Comparison of ENCODE assay signal across 24 mouse cellular contexts in the genomic region with DNA sequence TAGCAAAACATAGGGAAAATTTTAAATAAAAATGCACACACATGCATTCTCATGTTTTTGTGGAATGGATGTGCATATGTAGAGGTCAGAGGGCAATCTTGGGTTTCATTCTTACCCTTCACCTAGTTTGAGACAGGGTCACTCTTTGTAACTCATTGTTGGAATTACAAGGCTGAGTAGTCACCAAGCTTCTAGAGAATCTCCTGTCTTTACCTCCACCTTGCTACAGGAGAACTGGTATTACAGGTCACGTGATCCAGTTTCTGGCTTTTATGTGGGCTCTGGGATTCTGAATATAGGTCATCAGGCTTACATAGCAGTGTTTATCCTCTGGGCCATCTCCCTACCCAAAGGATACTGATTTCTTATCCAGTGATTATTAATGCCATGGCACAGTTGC. TPM values are rescaled to one million over a fixed set of nuclear protein-coding genes. Genes with fewer than 3 reads are reported as not detected.
"Had no signal": no experiment of that assay in that cellular context is flagged by ENCODE, and none has a peak within 500 bp of the region (broad histone marks: within the 10 kb centered on the region; RNA-seq: fewer than 3 reads in every experiment).

No protein-coding gene starts in this region.

- H3K9me3 ChIP-seq: midbrain, embryonic 10.5 days; midbrain, embryonic 12.5 days; neural tube, embryonic 13.5 days; neural tube, embryonic 15.5 days had no signal

- H3K27ac ChIP-seq: midbrain, embryonic 10.5 days; midbrain, embryonic 12.5 days; neural tube, embryonic 13.5 days; neural tube, embryonic 15.5 days had no signal

- DNase-seq: lung, embryonic 14.5 days; lung, postnatal 10 days; lung, postnatal 4 days; midbrain, embryonic 14.5 days; retina, postnatal 1 day; right cerebral cortex, adult 18-20 months; right cerebral cortex, postnatal 25 days; right cerebral cortex, postnatal 4 days; spleen, adult 18-20 months; thymus, adult 18-20 months; thymus, postnatal 14 days; thymus, postnatal 36 days had no signal

- H3K4me2 ChIP-seq: lung, embryonic 14.5 days; midbrain, embryonic 12.5 days; neural tube, embryonic 13.5 days; neural tube, embryonic 15.5 days had no signal

- H3K36me3 ChIP-seq: midbrain, embryonic 10.5 days; midbrain, embryonic 12.5 days; neural tube, embryonic 13.5 days; neural tube, embryonic 15.5 days had no signal

- ATAC-seq: midbrain, embryonic 16.5 days had no signal

- H3K9ac ChIP-seq: lung, embryonic 14.5 days; midbrain, embryonic 12.5 days; neural tube, embryonic 13.5 days; neural tube, embryonic 15.5 days had no signal

- H3K27me3 ChIP-seq: midbrain, embryonic 12.5 days; neural tube, embryonic 13.5 days; neural tube, embryonic 15.5 days had no signal

- H3K4me3 ChIP-seq: midbrain, embryonic 10.5 days; midbrain, embryonic 12.5 days; myocyte; neural tube, embryonic 13.5 days; neural tube, embryonic 15.5 days had no signal

- H3K4me1 ChIP-seq: neural tube, embryonic 13.5 days; neural tube, embryonic 15.5 days had no signal

RNA-seq across cellular contexts. Expression of a gene that starts 11.2 kb away (rescaled TPM):
- polyA plus RNA-seq: myocyte; neural tube, embryonic 13.5 days had no signal

RNA-seq across cellular contexts. Expression of a gene that starts 14.5 kb away (rescaled TPM):
- polyA plus RNA-seq: lung, embryonic 14.5 days; lung, embryonic 16.5 days; midbrain, embryonic 10.5 days; midbrain, embryonic 12.5 days; midbrain, embryonic 14.5 days; midbrain, embryonic 16.5 days; myocyte; neural tube, embryonic 11.5 days; neural tube, embryonic 13.5 days; neural tube, embryonic 15.5 days; small intestine, adult 2 months; stomach, embryonic 14.5 days; stomach, embryonic 16.5 days; thymus, postnatal 0 days had no signal

RNA-seq across cellular contexts. Expression of a gene that starts 32.7 kb away (rescaled TPM):
- polyA plus RNA-seq: lung, embryonic 14.5 days; lung, embryonic 16.5 days; midbrain, embryonic 10.5 days; midbrain, embryonic 12.5 days; midbrain, embryonic 14.5 days; midbrain, embryonic 16.5 days; myocyte; neural tube, embryonic 11.5 days; neural tube, embryonic 15.5 days; small intestine, adult 2 months; stomach, embryonic 14.5 days; thymus, postnatal 0 days had no signal

RNA-seq across cellular contexts. Expression of a gene that starts 43.7 kb away (rescaled TPM):
- polyA plus RNA-seq: lung, embryonic 14.5 days; lung, embryonic 16.5 days; midbrain, embryonic 10.5 days; midbrain, embryonic 12.5 days; midbrain, embryonic 14.5 days; midbrain, embryonic 16.5 days; myocyte; neural tube, embryonic 11.5 days; neural tube, embryonic 13.5 days; neural tube, embryonic 15.5 days; small intestine, adult 2 months; stomach, embryonic 14.5 days; stomach, embryonic 16.5 days; thymus, postnatal 0 days had no signal

RNA-seq across cellular contexts. Expression of a gene that starts 54.4 kb away (rescaled TPM):
- polyA plus RNA-seq: lung, embryonic 14.5 days; midbrain, embryonic 10.5 days; midbrain, embryonic 12.5 days; midbrain, embryonic 14.5 days; midbrain, embryonic 16.5 days; myocyte; neural tube, embryonic 11.5 days; neural tube, embryonic 13.5 days; neural tube, embryonic 15.5 days; stomach, embryonic 14.5 days had no signal
